Mouse (Mus musculus): ENCODE results near the gene Gm20538.

Gene Gm20538

GRCm38 (mm10) chr19:44535376-44535775, 17.3 kb downstream of the Gm20538 start:
- DNase-seq (ENCODE audit: low spot score in 2 of 2): no peak

GRCm38 (mm10) chr19:44530018-44530417, 22.6 kb downstream of the Gm20538 start:
- DNase-seq (ENCODE audit: low spot score in 2 of 2): no peak

- no peak for DNase-seq (ENCODE audit: low spot score in 2 of 2)
Measured at GRCm38 (mm10) chr19:44525551-44526205, 27.0 kb downstream of the Gm20538 start.

DNA sequence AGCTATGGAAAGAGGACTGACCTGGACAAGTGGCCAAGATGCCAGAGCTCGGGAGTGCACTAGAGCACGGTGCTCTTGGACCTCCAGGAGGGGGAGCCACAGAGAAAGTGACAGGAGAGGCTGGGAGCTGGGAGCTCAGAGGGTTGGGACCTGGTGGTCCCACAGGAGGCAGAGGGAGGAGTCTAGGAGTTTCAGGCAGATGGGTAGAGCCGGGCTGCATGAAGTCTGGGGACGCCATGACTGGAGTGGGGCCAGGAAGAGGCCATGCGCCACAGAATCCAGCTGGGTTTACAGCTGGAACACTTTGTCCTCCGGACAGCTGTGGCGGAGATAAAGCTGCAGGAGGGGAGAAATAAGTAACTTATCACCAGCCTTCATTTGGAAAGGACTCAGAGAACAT, 33.5 kb downstream of the Gm20538 start:
- no peak for DNase-seq (ENCODE audit: low spot score in 2 of 2)

DNA sequence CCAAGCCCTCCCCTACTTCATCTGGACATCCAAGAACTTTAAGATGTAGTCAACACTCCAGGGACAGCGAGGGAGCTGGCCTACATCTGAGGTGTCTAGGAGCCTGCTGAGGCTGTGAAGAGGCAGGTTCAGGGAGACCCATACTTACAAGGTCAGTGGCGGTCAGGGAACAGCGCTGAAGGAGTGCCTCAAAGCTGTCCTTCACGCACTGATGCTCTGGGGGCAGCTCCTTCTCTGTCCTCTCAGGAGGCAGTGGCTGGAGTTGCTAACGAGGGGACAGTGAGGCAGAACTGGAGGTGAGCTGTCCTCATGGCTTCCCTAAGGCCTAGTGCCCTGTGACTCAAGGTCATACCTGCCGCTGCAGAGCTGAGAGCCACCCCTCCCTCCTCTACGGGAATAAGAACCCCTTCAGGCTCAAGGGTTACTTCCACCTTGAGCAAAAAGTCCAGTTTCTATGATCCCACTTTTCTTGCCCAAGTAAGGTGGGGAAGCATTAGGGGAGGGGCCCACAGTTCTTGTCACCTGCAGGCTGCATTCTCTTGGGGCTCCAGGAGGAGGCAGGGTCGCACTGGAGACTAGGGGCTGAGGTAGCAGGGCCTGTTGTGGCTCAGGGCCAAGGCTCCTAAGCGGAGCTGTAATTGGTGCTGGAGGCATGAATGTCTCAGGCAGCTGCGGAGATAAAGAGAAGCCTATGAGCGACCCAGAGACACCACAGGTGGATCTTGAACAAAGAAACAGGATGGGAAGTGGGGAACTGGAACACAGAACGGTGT, 34.4 kb downstream of the Gm20538 start:
- DNase-seq (ENCODE audit: low spot score in 2 of 2): no peak

DNA sequence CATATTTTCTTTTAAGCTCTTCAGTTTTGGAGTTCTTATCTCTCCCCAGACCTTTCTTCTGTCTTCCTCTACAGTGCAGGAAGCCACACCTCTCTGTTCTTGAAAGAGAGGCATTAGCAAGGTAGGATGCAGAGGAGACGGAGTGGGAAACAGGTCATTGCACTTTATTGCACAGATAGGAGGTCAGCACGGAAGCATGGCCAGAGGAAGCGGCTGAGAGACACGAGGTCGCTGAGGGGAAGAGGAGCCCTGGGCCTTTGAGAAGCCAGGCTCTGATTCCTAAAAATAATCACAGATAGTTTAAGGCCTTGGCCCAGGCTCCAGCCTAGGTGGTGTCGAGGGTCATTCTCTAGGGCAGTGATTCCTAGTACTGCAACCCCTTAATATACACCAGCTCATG, 36.9 kb downstream of the Gm20538 start:
- DNase-seq (ENCODE audit: low spot score in 2 of 2): no peak

- DNase-seq (ENCODE audit: low spot score in 2 of 2): no peak
Measured at GRCm38 (mm10) chr19:44514521-44515451, 37.8 kb downstream of the Gm20538 start.

GRCm38 (mm10) chr19:44513921-44514482, 38.6 kb downstream of the Gm20538 start:
- DNase-seq (ENCODE audit: low spot score in 2 of 2): no peak

- DNase-seq (ENCODE audit: low spot score in 2 of 2): no peak
Measured at GRCm38 (mm10) chr19:44513054-44513833, 39.4 kb downstream of the Gm20538 start.

GRCm38 (mm10) chr19:44512601-44513000, 40.0 kb downstream of the Gm20538 start:
- no peak for DNase-seq (ENCODE audit: low spot score in 2 of 2)

- DNase-seq (ENCODE audit: low spot score in 2 of 2): no peak
Measured at GRCm38 (mm10) chr19:44511451-44512231, 41.0 kb downstream of the Gm20538 start.

- no peak for DNase-seq (ENCODE audit: low spot score in 2 of 2)
Measured at GRCm38 (mm10) chr19:44510534-44511175, 42.0 kb downstream of the Gm20538 start.

DNA sequence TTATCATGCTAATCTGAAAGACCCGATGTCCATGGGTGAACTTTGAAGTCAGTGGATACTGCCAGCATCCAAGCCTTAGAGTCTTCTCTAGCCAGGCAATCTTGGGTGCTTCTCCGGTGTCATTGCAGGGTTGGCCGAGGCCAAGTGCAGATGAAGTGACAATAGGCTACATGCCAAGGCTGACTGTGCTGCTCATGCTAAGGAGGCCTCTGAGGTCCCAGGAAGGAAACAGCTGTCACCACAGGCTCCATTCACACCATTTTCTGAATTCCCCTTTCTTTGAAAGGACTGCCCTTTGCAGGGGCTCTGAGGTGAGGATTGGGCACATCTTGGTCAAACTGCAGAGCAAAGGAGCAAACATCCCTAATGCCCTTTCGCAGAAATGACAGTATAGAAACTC, 49.9 kb downstream of the Gm20538 start:
- no peak for DNase-seq (ENCODE audit: low spot score in 2 of 2)

- no peak for DNase-seq (ENCODE audit: low spot score in 2 of 2)
Measured at GRCm38 (mm10) chr19:44501925-44502324, 50.7 kb downstream of the Gm20538 start.

DNA sequence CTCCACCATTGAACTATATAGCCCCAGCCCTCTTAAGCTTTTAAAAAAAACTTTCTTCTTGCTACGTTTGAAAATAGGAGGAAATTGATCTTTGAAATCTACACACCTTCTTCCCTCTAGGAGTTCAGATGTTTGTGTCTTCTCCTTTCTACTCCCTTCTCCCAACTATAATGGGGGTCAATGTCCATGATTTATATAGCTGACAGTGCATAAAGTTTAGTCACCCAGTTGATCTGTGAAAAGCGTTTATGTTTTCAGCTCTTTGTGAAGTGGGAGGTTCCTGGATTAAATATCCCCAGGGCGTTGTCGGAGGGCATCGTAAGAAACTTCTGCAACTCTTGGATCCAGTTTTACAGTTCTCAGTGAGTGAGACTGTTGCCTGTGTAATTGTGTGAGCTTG, 52.4 kb downstream of the Gm20538 start:
- DNase-seq (ENCODE audit: low spot score in 2 of 2): no peak

- DNase-seq (ENCODE audit: low spot score in 2 of 2): no peak
Measured at GRCm38 (mm10) chr19:44498936-44499335, 53.7 kb downstream of the Gm20538 start.

DNA sequence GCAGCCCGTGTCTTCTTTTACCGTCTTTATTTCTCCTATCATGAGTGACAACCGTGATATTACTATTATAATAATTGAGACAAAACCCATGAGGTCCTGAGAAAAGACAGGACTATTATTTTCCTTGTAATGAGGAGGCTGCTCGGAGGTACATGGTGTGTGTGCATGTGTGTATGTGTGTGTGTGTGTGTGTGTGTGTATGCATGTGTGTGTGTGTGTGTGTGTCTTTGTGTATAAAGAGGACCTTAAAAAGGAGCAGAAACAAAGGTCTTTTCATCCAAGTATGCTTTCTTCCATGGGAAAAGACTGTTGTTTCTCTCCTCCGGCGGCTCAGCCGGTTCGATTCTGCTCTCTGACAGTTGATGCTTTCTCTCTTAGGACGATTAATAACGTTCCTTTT, 55.7 kb downstream of the Gm20538 start:
- DNase-seq (ENCODE audit: low spot score in 2 of 2): no peak

DNA sequence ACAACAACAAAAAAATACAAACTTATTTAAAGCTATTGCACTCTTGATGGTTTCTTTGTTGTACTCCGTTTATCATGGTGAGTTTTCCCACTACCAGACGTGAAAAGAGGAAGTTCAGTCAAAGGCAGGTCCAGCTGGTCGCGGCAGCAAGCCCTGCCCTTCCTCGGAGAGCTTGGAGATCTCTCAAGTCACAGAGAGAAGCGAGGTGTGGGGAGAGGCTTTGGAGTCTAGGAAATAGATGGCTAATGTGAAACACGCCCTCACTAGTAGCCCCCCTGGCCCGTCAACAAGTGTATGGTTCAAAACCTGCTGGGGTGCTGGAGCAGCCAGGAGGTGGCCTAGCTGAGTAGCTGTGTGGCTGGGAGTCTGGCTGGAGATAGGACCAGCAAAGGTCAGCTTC, 56.1 kb downstream of the Gm20538 start:
- DNase-seq (ENCODE audit: low spot score in 2 of 2): no peak
